Mouse (Mus musculus) testis, postnatal 10 days (tissue): ENCODE results near the gene Fgfr2.

Experiments used
- DNase-seq: peaks from one replicate; pipeline ENCODE4 v3.0.0; 2021; ENCODE audit warnings: low spot score

The Fgfr2 gene

DNA sequence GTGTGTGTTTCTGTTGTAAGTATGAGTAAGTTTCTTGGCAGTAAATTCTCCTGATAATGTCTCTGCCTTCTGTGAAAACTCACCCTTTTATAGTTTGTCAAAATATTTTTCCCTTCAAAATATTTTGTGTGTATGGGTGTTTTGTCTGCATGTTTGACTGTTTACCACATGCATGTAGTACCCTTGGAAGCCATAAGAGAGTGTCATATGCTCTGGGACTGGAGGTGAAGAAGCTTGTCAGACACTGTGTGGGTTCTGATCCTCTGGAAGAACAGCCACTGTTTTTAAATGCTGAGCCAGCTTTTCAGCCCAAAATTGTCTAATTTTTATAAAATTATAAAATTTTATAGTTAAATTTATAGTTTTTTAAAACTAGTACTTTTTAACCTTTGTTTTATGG lies 188.4 kb downstream of the Fgfr2 start:
- no peak for DNase-seq

DNA sequence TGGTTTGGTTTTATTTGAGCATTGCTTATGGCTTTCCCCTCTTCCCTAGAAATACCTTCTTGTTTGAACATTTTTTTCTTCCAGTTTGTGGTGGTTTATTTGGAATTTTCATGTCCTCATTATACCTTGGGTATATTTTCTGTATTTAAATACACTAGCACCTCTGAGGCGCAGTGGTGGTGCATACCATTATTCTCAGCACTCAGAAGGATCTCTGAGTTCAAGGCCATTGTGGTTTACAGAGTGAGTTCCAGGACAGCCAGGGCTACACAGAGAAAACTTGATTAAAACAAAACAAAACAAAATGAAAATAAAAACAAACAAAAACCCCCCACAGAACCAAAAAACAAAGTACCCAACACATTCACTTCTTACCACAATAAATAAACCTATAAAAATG lies 189.8 kb downstream of the Fgfr2 start:
- DNase-seq: no peak

- DNase-seq: peak; percentile 73
Measured at GRCm38 (mm10) chr7:132931560-132932351, 191.4 kb downstream of the Fgfr2 start.

GRCm38 (mm10) chr7:132930850-132931559 lies 192.1 kb downstream of the Fgfr2 start, which contains the start of gene Zranb1:
Zranb1 (plus strand) TSS chr7:132931142.
- DNase-seq: peak; percentile 98

GRCm38 (mm10) chr7:132930055-132930454 lies 193.1 kb downstream of the Fgfr2 start:
- no peak for DNase-seq

DNA sequence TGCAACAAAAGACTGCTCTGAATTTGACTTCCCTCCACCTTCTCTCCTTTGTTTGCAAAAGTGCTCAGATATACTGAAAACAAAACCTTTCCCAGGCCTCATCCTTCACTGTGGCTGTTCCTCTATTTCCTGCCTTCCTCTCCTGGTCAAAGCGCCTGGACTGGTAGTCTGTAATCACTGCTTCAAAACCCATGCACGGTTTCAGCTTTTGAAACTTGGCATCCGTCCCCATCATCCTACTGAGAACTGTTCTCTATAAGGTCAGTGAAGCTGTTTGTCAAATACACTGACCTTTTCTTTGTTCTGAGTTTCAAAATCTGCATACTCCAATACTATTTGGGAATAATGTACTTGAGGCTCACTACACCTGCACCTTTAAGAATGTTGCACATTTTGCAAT lies 195.9 kb downstream of the Fgfr2 start:
- DNase-seq: no peak

GRCm38 (mm10) chr7:132925227-132925626 lies 197.9 kb downstream of the Fgfr2 start:
- DNase-seq: no peak

- DNase-seq: no peak
Measured at GRCm38 (mm10) chr7:132921971-132922370, 201.2 kb downstream of the Fgfr2 start.

- DNase-seq: peak; percentile 26
Measured at GRCm38 (mm10) chr7:132903796-132904195, 219.4 kb downstream of the Fgfr2 start.

DNA sequence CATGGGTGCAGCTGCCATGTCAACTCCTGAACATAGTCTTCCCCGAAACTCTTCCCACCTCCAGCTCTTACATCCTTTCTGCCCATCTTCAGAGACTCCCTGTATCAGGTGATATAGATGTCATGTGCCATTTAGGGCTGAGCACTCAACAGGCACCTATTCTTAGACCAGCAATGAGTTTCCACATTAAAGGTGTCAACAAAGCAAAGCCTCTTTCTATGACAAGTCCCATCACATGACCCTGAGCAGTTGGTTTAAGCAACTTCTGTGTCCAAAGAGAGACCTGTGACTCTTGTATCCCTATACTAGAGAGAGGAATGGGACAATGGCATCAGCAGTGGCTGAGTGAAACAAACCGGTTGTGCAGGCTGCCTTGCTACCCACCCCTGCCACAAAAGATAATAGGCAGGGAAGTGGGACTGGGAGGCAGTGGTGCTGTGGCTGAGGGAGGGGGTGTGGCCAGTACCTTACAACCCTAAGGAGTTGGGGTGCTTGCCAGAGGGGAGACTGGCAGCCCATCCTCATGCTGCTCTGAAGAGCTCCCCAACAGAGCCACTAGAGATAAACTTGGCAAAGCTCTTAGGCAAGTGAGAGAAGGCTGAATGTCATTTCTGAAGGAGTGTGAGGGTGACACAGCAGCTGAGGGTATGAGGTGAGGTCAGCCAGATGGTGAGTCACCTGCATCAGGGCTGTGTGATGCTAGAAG lies 222.2 kb downstream of the Fgfr2 start:
- peak; percentile 32 for DNase-seq

DNA sequence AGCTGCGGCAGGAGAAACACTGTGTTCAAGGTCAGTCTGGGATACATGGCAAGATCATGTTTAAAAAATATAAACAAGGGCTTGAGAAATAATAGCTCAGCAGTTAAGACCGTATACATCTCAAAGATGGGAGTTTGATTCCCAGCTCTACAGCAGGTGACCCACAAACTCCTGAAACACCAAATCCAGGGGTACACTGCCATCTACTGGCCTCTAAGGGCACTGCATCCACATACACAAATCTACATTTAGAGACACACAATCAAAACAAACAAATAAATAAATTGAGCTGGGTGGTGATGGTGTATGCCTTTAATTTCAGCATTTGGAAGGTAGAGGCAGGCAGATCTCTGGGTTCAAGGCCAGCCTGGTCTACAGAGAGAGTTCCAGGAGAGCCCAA lies 224.9 kb downstream of the Fgfr2 start:
- peak; percentile 43 for DNase-seq

DNA sequence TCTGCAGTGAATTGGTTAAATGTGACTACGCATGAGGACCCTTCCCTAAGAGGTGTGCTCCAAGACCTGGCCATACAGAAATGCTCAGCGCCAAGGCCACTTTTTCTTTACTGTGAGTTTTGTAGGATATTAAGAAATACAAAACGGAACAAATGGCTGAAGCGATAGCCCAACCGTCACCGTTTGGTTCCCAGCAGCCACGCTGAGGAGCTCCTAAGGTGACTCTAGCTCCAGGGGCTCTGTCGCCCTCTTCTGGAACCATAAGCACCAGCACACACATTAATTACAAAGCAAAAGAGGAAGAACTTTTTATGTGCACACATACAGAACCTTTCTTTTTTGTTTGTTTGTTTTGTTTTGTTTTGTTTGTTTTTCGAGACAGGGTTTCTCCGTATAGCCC lies 225.9 kb downstream of the Fgfr2 start:
- DNase-seq: peak; percentile 20

GRCm38 (mm10) chr7:132896206-132896815 lies 226.8 kb downstream of the Fgfr2 start:
- DNase-seq: peak; percentile 66

DNA sequence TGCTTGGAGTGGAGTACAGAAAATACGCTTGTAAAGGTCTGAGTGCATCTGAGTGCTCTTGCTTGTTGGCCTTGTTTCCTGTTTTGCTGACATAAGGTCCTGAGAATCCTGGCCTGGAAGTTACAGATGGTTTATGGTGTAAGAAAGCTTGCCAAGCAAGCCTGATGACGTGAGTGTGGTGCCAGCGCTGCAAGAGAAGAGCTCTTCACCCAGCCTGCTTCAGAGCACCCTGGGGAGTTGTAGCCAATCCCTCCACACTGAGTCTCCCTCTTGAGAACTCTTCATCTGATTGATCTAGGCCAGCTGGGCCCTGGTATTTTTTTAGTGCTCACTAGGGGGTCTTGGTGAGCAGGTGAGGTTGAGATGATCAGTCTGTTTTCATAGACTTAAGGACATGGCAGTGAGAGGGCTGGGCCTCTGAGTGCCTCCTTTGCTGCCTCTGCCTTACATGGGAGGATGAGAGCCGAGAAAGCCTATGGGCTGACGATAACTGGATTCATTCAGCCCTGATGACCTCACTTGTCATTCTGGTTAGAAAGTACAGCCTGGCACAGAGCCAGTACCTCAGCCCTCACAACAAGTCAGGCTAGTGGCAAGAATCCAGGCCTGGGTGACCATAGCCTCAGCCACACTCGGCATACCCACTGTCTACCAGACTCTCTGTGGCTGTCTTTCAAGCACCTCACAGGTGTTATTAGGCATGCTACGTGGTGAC lies 228.2 kb downstream of the Fgfr2 start:
- DNase-seq: peak; percentile 52

GRCm38 (mm10) chr7:132893336-132893735 lies 229.8 kb downstream of the Fgfr2 start:
- peak; percentile 1 for DNase-seq

DNA sequence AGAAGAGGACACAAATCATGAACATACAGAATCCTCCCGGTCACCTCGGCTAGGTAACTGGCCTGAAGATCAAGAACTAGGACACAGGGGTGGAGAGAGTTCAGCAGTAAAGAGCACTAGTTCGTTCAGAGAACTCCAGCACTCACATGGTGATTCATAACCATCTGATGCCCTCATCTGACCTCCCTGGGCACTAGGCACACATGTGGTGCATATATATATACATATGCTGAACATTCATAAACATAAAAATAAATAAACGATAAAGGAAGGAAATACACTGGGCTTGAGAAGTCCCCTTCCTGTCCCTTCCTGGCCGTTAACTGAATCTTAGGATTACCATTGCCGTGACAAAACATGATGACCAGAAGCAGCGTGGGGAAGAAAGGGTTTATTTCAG lies 230.3 kb downstream of the Fgfr2 start:
- DNase-seq: peak; percentile 0

GRCm38 (mm10) chr7:132892311-132892661 lies 230.9 kb downstream of the Fgfr2 start:
- DNase-seq: peak; percentile 29

GRCm38 (mm10) chr7:132891561-132892310 lies 231.4 kb downstream of the Fgfr2 start:
- no peak for DNase-seq

DNA sequence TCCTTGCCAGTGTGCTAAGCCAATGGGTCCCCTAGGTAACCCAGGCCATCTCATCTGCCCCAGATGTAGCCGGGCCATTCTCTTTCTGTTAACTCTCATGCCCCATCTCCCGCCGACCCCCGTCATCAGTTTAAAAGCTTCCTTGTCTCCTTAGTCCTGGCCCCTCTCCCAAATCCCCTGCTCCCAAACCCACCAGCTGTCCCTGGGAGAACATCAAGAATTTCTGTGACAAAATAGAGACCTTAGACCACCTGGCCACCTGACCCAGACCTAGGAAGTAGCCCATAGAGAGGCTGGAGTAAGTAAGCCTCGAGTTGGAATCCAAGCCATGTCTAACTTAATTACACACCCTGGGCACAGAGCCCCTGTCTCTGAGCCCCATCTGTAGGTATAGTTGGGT lies 232.9 kb downstream of the Fgfr2 start:
- peak; percentile 33 for DNase-seq

DNA sequence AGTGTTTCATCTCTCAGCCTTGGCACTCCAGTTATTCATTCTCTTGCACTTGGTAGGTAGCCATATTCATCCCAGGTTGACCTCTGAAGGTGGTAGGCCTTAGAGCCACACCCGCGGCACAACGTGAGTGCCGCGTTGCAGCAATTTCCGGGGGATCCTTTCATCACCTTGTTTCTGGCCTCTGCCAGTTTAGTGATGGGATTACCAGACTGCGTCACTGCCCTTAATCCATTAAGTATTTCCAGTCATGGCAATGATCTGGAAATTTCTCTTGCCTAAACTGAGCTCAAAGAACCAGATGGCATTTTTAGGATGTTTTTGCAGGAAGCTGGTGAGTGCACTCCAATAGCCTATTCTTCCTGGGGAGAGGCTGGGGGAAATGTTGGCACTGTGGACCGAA lies 233.5 kb downstream of the Fgfr2 start:
- peak; percentile 19 for DNase-seq
